Mouse (Mus musculus) cortical plate, adult 2 months (tissue): ENCODE data around the gene Enkur.

Experiments
- CTCF ChIP-seq: fragments of 200-500 bp; IDR thresholded peaks from 2 replicates; pipeline ENCODE4 v1.5.1; 2011; ENCODE audit warnings: mild to moderate bottlenecking, control low read depth, low read length; ENCODE audit not compliant: insufficient read depth; ENCODE audit errors: extremely low read depth
- POLR2A ChIP-seq: fragments of 200-500 bp; IDR thresholded peaks from 2 replicates; pipeline ENCODE4 v1.6.1; 2011; ENCODE audit warnings: mild to moderate bottlenecking, low read length, control low read depth; ENCODE audit not compliant: insufficient read depth; ENCODE audit errors: extremely low read depth

- no peak for TF ChIP-seq CTCF
- TF ChIP-seq POLR2A: no peak
Measured at GRCm38 (mm10) chr2:21141189-21141519, 64.0 kb downstream of the Enkur start.
